Mouse (Mus musculus) intestine, embryonic 16.5 days (tissue): ENCODE results near the gene Tas2r143. TPM values are rescaled to one million over a fixed set of nuclear protein-coding genes. Genes with fewer than 3 reads are reported as not detected.

Experiments used
- ATAC-seq: fragments of 200-750 bp; cut with Nextera tagmentation; 2 replicates; pipeline ENCODE4 v1.8.0; 2017; ENCODE audit warnings: moderate TSS enrichment, moderate library complexity
- H3K27ac ChIP-seq: fragments of 300-500 bp; sonication (generic); 2 replicates; pipeline ENCODE4 v1.5.1; 2014; ENCODE audit warnings: mild to moderate bottlenecking, low read length
- H3K27me3 ChIP-seq: fragments of 300-500 bp; sonication (generic); replicated peaks from 2 replicates; pipeline ENCODE4 v1.6.1; 2014; ENCODE audit warnings: low read length, control low read depth, mixed read lengths; ENCODE audit not compliant: control insufficient read depth, insufficient read depth
- H3K36me3 ChIP-seq: fragments of 300-500 bp; sonication (generic); 2 replicates; pipeline ENCODE4 v1.6.1; 2014; ENCODE audit warnings: low read length, control low read depth; ENCODE audit not compliant: control insufficient read depth, insufficient read depth
- H3K4me1 ChIP-seq: fragments of 300-500 bp; sonication (generic); 2 replicates; pipeline ENCODE4 v1.6.1; 2014; ENCODE audit warnings: low read length, control low read depth, mixed read lengths; ENCODE audit not compliant: control insufficient read depth, insufficient read depth
- H3K4me2 ChIP-seq: fragments of 300-500 bp; sonication (generic); 2 replicates; pipeline ENCODE4 v1.6.1; 2014; ENCODE audit warnings: low read depth, low read length, control low read depth
- H3K4me3 ChIP-seq: fragments of 300-500 bp; sonication (generic); 2 replicates; pipeline ENCODE4 v1.5.1; 2014; ENCODE audit warnings: mild to moderate bottlenecking, low read length
- H3K9ac ChIP-seq: fragments of 300-500 bp; sonication (generic); 2 replicates; pipeline ENCODE4 v1.6.1; 2014; ENCODE audit warnings: low read depth, low read length
- H3K9me3 ChIP-seq: fragments of 300-500 bp; sonication (generic); 2 replicates; pipeline ENCODE4 v1.6.1; 2016; ENCODE audit warnings: low read length, control low read depth; ENCODE audit not compliant: control insufficient read depth
- WGBS: fragments of 180-500 bp; shearing (Covaris S2); extraction: QIAGEN DNeasy Blood & Tissue Kit; methylation state at CpG from one replicate; pipeline ENCODE4 v1.1.7; 2014; 5-methylcytosine and 5-hydroxymethylcytosine counted together
- polyA plus RNA-seq: library from polyadenylated mRNA; unstranded; fragments of >200 nt; fragmentation: Nextera tagmentation; extraction: Ambion mirVana; gene quantifications from 2 replicates; pipeline ENCODE4 v1.2.1, GENCODE M21; 2015

Gene Tas2r143
- polyA plus RNA-seq, 1 experiment from 2014 or later, result not detected

GRCm38 (mm10) chr6:42364066-42364465 lies 36.0 kb upstream of the Tas2r143 start:
- Histone ChIP-seq H3K4me1 (no peaks in the 10 kb centered on the region), H3K36me3 (no peaks in the 10 kb centered on the region)
- 96% methylated on average over 4 of the region's 4 CpGs for WGBS

GRCm38 (mm10) chr6:42364607-42365006 lies 35.4 kb upstream of the Tas2r143 start:
- 92% methylated on average over 15 of the region's 15 CpGs for WGBS
- Histone ChIP-seq H3K4me3 (no peak overlapping the region), H3K27me3 (no peaks in the 10 kb centered on the region), H3K36me3 (no peaks in the 10 kb centered on the region), H3K27ac (no peak overlapping the region), H3K4me2 (no peak overlapping the region), H3K9ac (no peak overlapping the region), H3K4me1 (no peaks in the 10 kb centered on the region), H3K9me3 (no peaks in the 10 kb centered on the region)
- ATAC-seq, result no peak

More at GRCm38 (mm10) chr6:42364066-42364465, 36.0 kb upstream of the Tas2r143 start:
- no peaks in the 10 kb centered on the region for H3K9me3 ChIP-seq
- ATAC-seq, result no peak
- H3K27ac ChIP-seq, result no peak overlapping the region
- H3K4me3 ChIP-seq, result no peak overlapping the region
- no peaks in the 10 kb centered on the region for H3K27me3 ChIP-seq
- H3K9ac ChIP-seq, result no peak overlapping the region
- no peak overlapping the region for H3K4me2 ChIP-seq

DNA sequence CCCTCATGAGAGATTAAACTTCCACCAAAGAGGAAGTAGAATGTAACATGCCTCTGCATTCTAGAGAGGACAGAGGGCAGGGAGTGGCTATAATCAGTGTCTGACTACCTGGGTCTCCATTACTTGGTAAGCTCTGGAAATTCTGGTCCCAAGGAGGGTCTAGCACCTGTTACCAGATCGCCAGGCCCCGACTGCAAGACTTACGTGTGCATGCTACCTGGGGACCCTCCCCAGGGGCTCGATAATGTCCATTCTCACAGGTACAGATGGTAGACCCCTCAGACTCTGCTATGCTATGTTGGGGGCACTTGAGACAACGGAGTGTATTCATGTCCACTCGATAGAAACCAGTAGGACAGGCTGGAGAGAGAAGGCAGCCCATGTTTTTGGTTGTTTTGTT lies 34.8 kb upstream of the Tas2r143 start:
- no peaks in the 10 kb centered on the region for H3K4me1 ChIP-seq
- WGBS, result 91% methylated on average over 6 of the region's 6 CpGs
- no peak overlapping the region for H3K27ac ChIP-seq
- no peak overlapping the region for H3K4me2 ChIP-seq
- no peak overlapping the region for H3K9ac ChIP-seq
- no peaks in the 10 kb centered on the region for H3K27me3 ChIP-seq
- H3K4me3 ChIP-seq, result no peak overlapping the region
- ATAC-seq, result no peak
- no peaks in the 10 kb centered on the region for H3K9me3 ChIP-seq
- H3K36me3 ChIP-seq, result no peaks in the 10 kb centered on the region

DNA sequence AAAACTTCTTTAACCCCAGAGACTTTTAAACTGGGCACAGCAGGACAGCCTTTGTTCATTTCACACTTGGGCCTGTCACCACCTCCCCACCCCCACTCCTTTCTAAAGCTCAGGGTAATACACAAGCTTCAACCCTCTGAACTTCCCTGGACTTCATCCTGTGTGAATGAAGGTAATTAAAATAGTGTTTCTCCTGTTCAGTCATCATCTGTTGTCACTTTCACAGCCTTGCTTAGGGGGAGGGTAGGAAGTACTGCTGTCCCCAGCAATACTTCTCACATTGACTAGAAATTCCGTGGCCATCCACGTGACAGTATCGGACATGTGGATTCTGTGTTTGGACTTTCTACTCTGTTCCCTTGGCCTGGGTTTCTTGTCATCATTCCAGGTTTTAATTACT lies 30.2 kb upstream of the Tas2r143 start:
- no peak overlapping the region for H3K4me3 ChIP-seq
- H3K27ac ChIP-seq, result no peak overlapping the region

GRCm38 (mm10) chr6:42370630-42371363 lies 29.2 kb upstream of the Tas2r143 start:
- no peaks in the 10 kb centered on the region for H3K9me3 ChIP-seq
- H3K4me1 ChIP-seq, result peaks cover 20% of the 10 kb centered on the region
- H3K36me3 ChIP-seq, result no peaks in the 10 kb centered on the region
- no peaks in the 10 kb centered on the region for H3K27me3 ChIP-seq
- H3K4me3 ChIP-seq, result no peak overlapping the region
- no peak overlapping the region for H3K27ac ChIP-seq
- no peak overlapping the region for H3K4me2 ChIP-seq
- no peak overlapping the region for H3K9ac ChIP-seq
- 55% methylated on average over 4 of the region's 4 CpGs for WGBS
- ATAC-seq, result no peak

More for the DNA sequence above, 30.2 kb upstream of the Tas2r143 start:
- Histone ChIP-seq H3K4me2 (no peak overlapping the region), H3K27me3 (no peaks in the 10 kb centered on the region), H3K4me1 (peaks cover 20% of the 10 kb centered on the region), H3K9me3 (no peaks in the 10 kb centered on the region), H3K9ac (no peak overlapping the region), H3K36me3 (no peaks in the 10 kb centered on the region)
- WGBS, result 31% methylated on average over 3 of the region's 3 CpGs
- ATAC-seq, result no peak

- peak overlapping the region; percentile 58 for H3K4me3 ChIP-seq
- H3K4me2 ChIP-seq, result peak overlapping the region; percentile 77
- no peaks in the 10 kb centered on the region for H3K9me3 ChIP-seq
- 30% methylated on average over 3 of the region's 3 CpGs for WGBS
- ATAC-seq, result 0 out of 2 replicates have a peak, but pooled peaks have one; percentile 1
- H3K36me3 ChIP-seq, result no peaks in the 10 kb centered on the region
- peak overlapping the region; percentile 73; the same call in 1 of the 2 replicates for H3K9ac ChIP-seq
- H3K27me3 ChIP-seq, result no peaks in the 10 kb centered on the region
- H3K27ac ChIP-seq, result no peak overlapping the region
- peaks cover 20% of the 10 kb centered on the region for H3K4me1 ChIP-seq
Measured at GRCm38 (mm10) chr6:42372001-42372400, 28.0 kb upstream of the Tas2r143 start.

- peak; percentile 12 for ATAC-seq
- no peak overlapping the region for H3K27ac ChIP-seq
Measured at GRCm38 (mm10) chr6:42372421-42372815, 27.6 kb upstream of the Tas2r143 start.

DNA sequence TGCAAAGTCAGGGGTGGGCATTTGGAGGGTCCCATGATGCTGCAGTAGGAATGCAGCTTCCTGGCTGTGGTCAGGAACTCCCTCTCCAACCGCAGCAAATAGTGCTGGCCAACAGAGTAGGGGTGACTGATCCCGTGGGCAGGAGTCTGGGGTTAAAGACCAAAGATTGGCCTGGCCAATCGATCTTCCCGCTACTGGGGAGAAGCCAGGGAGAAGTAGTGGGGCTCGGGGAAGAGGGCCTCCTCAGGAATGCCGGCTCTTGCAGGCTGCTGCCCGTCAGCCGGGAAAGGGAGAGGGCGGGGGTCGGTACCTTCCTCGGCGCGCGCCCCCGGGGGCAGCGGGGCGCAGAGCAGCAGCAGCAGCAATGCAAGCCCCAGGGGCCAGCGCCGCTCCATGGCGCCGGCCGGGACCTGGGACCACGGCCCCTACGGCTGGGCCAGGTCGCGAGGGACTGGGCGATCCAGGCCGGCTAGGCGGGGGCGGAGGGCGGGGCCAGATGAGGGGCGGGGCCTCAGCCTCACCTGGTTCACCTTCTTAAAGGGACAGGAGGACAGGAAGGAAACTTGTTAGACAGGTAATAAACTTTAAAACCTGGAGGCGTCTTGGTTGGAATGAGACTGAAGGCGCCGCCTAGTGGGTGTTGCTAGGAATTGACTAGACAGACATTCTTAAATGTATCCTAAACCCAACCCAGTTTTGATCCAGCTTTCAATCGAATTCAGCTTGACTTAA lies 27.1 kb upstream of the Tas2r143 start, which contains the start of gene Epha1:
Gene Epha1 (minus strand): TSS at position 453 of the 732 bp plus-strand sequence.
- no peak within 1 kb of the TSS for H3K27ac ChIP-seq
- H3K9ac ChIP-seq, result peak within 1 kb of the TSS; percentile 73
- no peaks in the 10 kb centered on the region for H3K27me3 ChIP-seq
- under 1% methylated on average over 35 of the region's 36 CpGs for WGBS
- peak; percentile 96 for ATAC-seq
- peaks cover 20% of the 10 kb centered on the region for H3K4me1 ChIP-seq
- H3K4me2 ChIP-seq, result peak within 1 kb of the TSS; percentile 77
- H3K4me3 ChIP-seq, result peak within 1 kb of the TSS; percentile 58
- no peaks in the 10 kb centered on the region for H3K36me3 ChIP-seq
- H3K9me3 ChIP-seq, result no peaks in the 10 kb centered on the region

More at GRCm38 (mm10) chr6:42372421-42372815, 27.6 kb upstream of the Tas2r143 start:
- peak overlapping the region; percentile 77 for H3K4me2 ChIP-seq
- H3K4me1 ChIP-seq, result peaks cover 20% of the 10 kb centered on the region
- peak overlapping the region; percentile 58 for H3K4me3 ChIP-seq
- no peaks in the 10 kb centered on the region for H3K9me3 ChIP-seq
- peak overlapping the region; percentile 73 for H3K9ac ChIP-seq
- no peaks in the 10 kb centered on the region for H3K36me3 ChIP-seq
- no peaks in the 10 kb centered on the region for H3K27me3 ChIP-seq
- WGBS, result 27% methylated on average over 9 of the region's 9 CpGs

- Histone ChIP-seq H3K9ac (peak overlapping the region; percentile 44), H3K27me3 (no peaks in the 10 kb centered on the region), H3K4me3 (peak overlapping the region; percentile 58), H3K4me1 (peaks cover 20% of the 10 kb centered on the region), H3K27ac (no peak overlapping the region), H3K9me3 (no peaks in the 10 kb centered on the region), H3K4me2 (peak overlapping the region; percentile 77), H3K36me3 (no peaks in the 10 kb centered on the region)
- WGBS, result 40% methylated on average over 7 of the region's 7 CpGs
- peak; percentile 3; the same call in 1 of the 2 replicates for ATAC-seq
Measured at GRCm38 (mm10) chr6:42373669-42374430, 26.2 kb upstream of the Tas2r143 start.
